Mouse (Mus musculus): ENCODE measurements around the gene Prkn.

DNA sequence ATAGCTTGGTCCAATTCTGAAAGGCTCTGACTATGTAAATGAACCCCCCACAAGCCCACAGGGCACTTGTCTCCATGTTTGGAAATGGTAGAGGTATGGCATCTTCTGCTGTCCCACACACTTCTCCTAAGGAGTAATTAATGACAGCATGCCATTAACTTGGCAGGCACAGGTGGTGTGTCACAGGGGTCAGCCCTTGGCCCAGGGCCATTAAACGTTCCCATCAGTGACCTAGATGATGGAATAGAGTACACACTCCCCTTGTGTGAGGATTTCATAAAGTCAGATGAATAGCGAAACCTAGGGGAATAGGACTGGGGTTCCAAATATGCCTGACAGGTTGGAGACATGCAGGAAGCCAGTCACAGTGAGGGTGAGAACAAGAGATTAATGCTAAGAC is 350.1 kb downstream of the Prkn start:
- TF ChIP-seq CTCF (IDR thresholded peaks at IDR 0.05; ENCODE audit: control insufficient read depth, insufficient read depth, insufficient read length): no peak
- no peak for TF ChIP-seq MAX (IDR thresholded peaks at IDR 0.05)
- TF ChIP-seq FOSL1 (IDR thresholded peaks at IDR 0.05; ENCODE audit: insufficient read depth, low read length, poor library complexity, severe bottlenecking): no peak
- TF ChIP-seq CEBPB (IDR thresholded peaks at IDR 0.05; ENCODE audit: low read depth): no peak
- TF ChIP-seq USF1 (IDR thresholded peaks at IDR 0.05; ENCODE audit: low read depth): no peak
- no peak for TF ChIP-seq MYOG (IDR thresholded peaks at IDR 0.05; ENCODE audit: control insufficient read depth, extremely low read depth, insufficient read length)
